Mouse (Mus musculus): Measurements from ENCODE around the gene Tmem94.

Tmem94 gene

GRCm38 (mm10) chr11:115808696-115809310, 43.6 kb downstream of the Tmem94 start:
- no peak for DNase-seq (ENCODE audit: low spot score)

GRCm38 (mm10) chr11:115809311-115809781, 44.1 kb downstream of the Tmem94 start:
- no peak for DNase-seq (ENCODE audit: low spot score)

GRCm38 (mm10) chr11:115810377-115810776, 45.1 kb downstream of the Tmem94 start:
- DNase-seq (ENCODE audit: low spot score), result no peak

GRCm38 (mm10) chr11:115811381-115812093, 46.3 kb downstream of the Tmem94 start:
- no peak for DNase-seq (ENCODE audit: low spot score)

- DNase-seq (ENCODE audit: low spot score), result no peak
These were observed 46.9 kb downstream of the Tmem94 start for GRCm38 (mm10) chr11:115812095-115812494.

- no peak for DNase-seq (ENCODE audit: low spot score)
These were observed 47.5 kb downstream of the Tmem94 start for GRCm38 (mm10) chr11:115812533-115813420.

- DNase-seq (ENCODE audit: low spot score), result peak; percentile 92
These were observed 48.5 kb downstream of the Tmem94 start, which contains the start of gene Caskin2 for GRCm38 (mm10) chr11:115813507-115814296. TSS of gene Caskin2 (minus strand) at chr11:115813639.

- peak; percentile 73 for DNase-seq (ENCODE audit: low spot score)
These were observed 49.6 kb downstream of the Tmem94 start, which contains the start of gene Tsen54 for GRCm38 (mm10) chr11:115814605-115815450. TSS of gene Tsen54 (plus strand) at chr11:115814724.

- DNase-seq (ENCODE audit: low spot score), result no peak
These were observed 52.1 kb downstream of the Tmem94 start for GRCm38 (mm10) chr11:115817331-115817730.

GRCm38 (mm10) chr11:115819915-115820623, 54.8 kb downstream of the Tmem94 start:
- DNase-seq (ENCODE audit: low spot score), result no peak

GRCm38 (mm10) chr11:115821001-115821400, 55.8 kb downstream of the Tmem94 start:
- no peak for DNase-seq (ENCODE audit: low spot score)

- DNase-seq (ENCODE audit: low spot score), result peak; percentile 66
These were observed 58.8 kb downstream of the Tmem94 start, which contains the start of gene Llgl2 for GRCm38 (mm10) chr11:115823774-115824740. TSS of gene Llgl2 (plus strand) at chr11:115824049.

- no peak for DNase-seq (ENCODE audit: low spot score)
These were observed 59.6 kb downstream of the Tmem94 start for GRCm38 (mm10) chr11:115824813-115825212.

- no peak for DNase-seq (ENCODE audit: low spot score)
These were observed 61.3 kb downstream of the Tmem94 start for GRCm38 (mm10) chr11:115826487-115826886.

- no peak for DNase-seq (ENCODE audit: low spot score)
These were observed 62.4 kb downstream of the Tmem94 start for GRCm38 (mm10) chr11:115827624-115828023.

GRCm38 (mm10) chr11:115829036-115829435, 63.8 kb downstream of the Tmem94 start:
- no peak for DNase-seq (ENCODE audit: low spot score)

- DNase-seq (ENCODE audit: low spot score), result no peak
These were observed 65.5 kb downstream of the Tmem94 start for GRCm38 (mm10) chr11:115830550-115831325.

- DNase-seq (ENCODE audit: low spot score), result no peak
These were observed 66.3 kb downstream of the Tmem94 start for GRCm38 (mm10) chr11:115831518-115831917.

Measured in layer of hippocampus, adult 11-12 months (tissue).